Mouse (Mus musculus) intestine, embryonic 15.5 days (tissue): ENCODE measurements around the gene Add3. TPM values are rescaled to one million over a fixed set of nuclear protein-coding genes. Genes with fewer than 3 reads are reported as not detected.

Experiments used
- ATAC-seq: fragments of 200-750 bp; cut with Nextera tagmentation; 2 replicates; pipeline ENCODE4 v1.8.0; 2017; ENCODE audit warnings: moderate TSS enrichment, moderate library complexity
- H3K27ac ChIP-seq: fragments of 300-500 bp; sonication (generic); 2 replicates; pipeline ENCODE4 v1.5.1; 2015; ENCODE audit warnings: mild to moderate bottlenecking, inconsistent platforms
- H3K27me3 ChIP-seq: fragments of 300-500 bp; sonication (generic); replicated peaks from 2 replicates; pipeline ENCODE4 v1.6.1; 2015; ENCODE audit warnings: inconsistent platforms
- H3K36me3 ChIP-seq: fragments of 300-500 bp; sonication (generic); 2 replicates; pipeline ENCODE4 v1.6.1; 2015; ENCODE audit warnings: inconsistent platforms
- H3K4me1 ChIP-seq: fragments of 300-500 bp; sonication (generic); replicated peaks from 2 replicates; pipeline ENCODE4 v1.6.1; 2015; ENCODE audit warnings: inconsistent platforms
- H3K4me2 ChIP-seq: fragments of 300-500 bp; sonication (generic); replicated peaks from 2 replicates; pipeline ENCODE4 v1.6.1; 2015; ENCODE audit warnings: mild to moderate bottlenecking, inconsistent platforms
- H3K4me3 ChIP-seq: fragments of 300-500 bp; sonication (generic); replicated peaks from 2 replicates; pipeline ENCODE4 v1.5.1; 2015; ENCODE audit warnings: inconsistent platforms
- H3K9ac ChIP-seq: fragments of 300-500 bp; sonication (generic); 2 replicates; pipeline ENCODE4 v1.6.1; 2015; ENCODE audit warnings: inconsistent platforms
- H3K9me3 ChIP-seq: fragments of 300-500 bp; sonication (generic); 2 replicates; pipeline ENCODE4 v1.6.1; 2016; ENCODE audit warnings: inconsistent platforms
- WGBS: fragments of 180-500 bp; shearing (Covaris S2); methylation state at CpG from one replicate; pipeline ENCODE4 v1.1.7; 2015; 5-methylcytosine and 5-hydroxymethylcytosine counted together
- polyA plus RNA-seq: library from polyadenylated mRNA; unstranded; fragments of >200 nt; fragmentation: Nextera tagmentation; extraction: Ambion mirVana; gene quantifications from 2 replicates; pipeline ENCODE4 v1.2.1, GENCODE M21; 2015

Gene Add3
- polyA plus RNA-seq, 1 experiment from 2014 or later: 133 TPM

DNA sequence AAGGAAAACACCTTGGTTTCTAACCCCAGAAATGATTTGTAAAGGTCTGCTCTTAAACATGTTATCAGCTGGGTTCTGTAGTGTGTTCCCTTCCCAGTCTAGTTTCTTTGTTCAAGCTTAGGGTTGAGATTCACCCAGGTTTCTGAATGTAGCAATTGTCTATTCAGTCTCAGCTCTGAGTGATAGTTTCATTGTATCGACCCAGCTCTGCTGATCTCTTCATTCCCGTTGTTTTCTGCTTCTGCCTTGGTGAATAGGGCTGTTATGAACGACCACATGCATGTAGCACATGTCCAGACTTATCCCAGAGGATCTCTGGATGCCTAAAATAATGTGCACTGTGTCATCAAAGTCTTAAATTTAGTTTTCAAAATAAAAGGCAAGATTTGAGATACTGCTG lies 19.8 kb upstream of the Add3 start:
- Histone ChIP-seq H3K4me2 (no peak overlapping the region), H3K9ac (no peak overlapping the region), H3K4me3 (no peak overlapping the region), H3K27me3 (no peaks in the 10 kb centered on the region), H3K9me3 (no peaks in the 10 kb centered on the region; the same call in 1 of the 2 replicates), H3K4me1 (no peaks in the 10 kb centered on the region), H3K36me3 (no peaks in the 10 kb centered on the region), H3K27ac (no peak overlapping the region)
- ATAC-seq: no peak
- WGBS: 74% methylated on average over 3 of the region's 3 CpGs

GRCm38 (mm10) chr19:53122641-53123241 lies 17.5 kb upstream of the Add3 start:
- H3K4me1 ChIP-seq: no peaks in the 10 kb centered on the region
- no peak overlapping the region for H3K27ac ChIP-seq
- H3K4me2 ChIP-seq: no peak overlapping the region
- H3K36me3 ChIP-seq: no peaks in the 10 kb centered on the region
- no peak overlapping the region for H3K9ac ChIP-seq
- no peak overlapping the region for H3K4me3 ChIP-seq
- WGBS: 71% methylated on average over 6 of the region's 6 CpGs
- no peaks in the 10 kb centered on the region for H3K9me3 ChIP-seq
- H3K27me3 ChIP-seq: no peaks in the 10 kb centered on the region
- no peak for ATAC-seq

GRCm38 (mm10) chr19:53123301-53123700 lies 16.9 kb upstream of the Add3 start:
- Histone ChIP-seq H3K27ac (no peak overlapping the region), H3K4me3 (no peak overlapping the region), H3K4me1 (peaks cover 2% of the 10 kb centered on the region; the same call in 1 of the 2 replicates), H3K9me3 (no peaks in the 10 kb centered on the region), H3K36me3 (no peaks in the 10 kb centered on the region), H3K9ac (no peak overlapping the region), H3K4me2 (no peak overlapping the region), H3K27me3 (no peaks in the 10 kb centered on the region)
- ATAC-seq: no peak
- 57% methylated on average over 5 of the region's 5 CpGs for WGBS

- 69% methylated on average over 2 of the region's 2 CpGs for WGBS
- no peak overlapping the region for H3K27ac ChIP-seq
- H3K36me3 ChIP-seq: no peaks in the 10 kb centered on the region
- H3K27me3 ChIP-seq: no peaks in the 10 kb centered on the region
- no peaks in the 10 kb centered on the region for H3K9me3 ChIP-seq
- H3K4me3 ChIP-seq: no peak overlapping the region
- no peak for ATAC-seq
- H3K9ac ChIP-seq: no peak overlapping the region
- H3K4me1 ChIP-seq: peaks cover 16% of the 10 kb centered on the region
- H3K4me2 ChIP-seq: no peak overlapping the region
Observed at GRCm38 (mm10) chr19:53125679-53126078, 14.6 kb upstream of the Add3 start.

DNA sequence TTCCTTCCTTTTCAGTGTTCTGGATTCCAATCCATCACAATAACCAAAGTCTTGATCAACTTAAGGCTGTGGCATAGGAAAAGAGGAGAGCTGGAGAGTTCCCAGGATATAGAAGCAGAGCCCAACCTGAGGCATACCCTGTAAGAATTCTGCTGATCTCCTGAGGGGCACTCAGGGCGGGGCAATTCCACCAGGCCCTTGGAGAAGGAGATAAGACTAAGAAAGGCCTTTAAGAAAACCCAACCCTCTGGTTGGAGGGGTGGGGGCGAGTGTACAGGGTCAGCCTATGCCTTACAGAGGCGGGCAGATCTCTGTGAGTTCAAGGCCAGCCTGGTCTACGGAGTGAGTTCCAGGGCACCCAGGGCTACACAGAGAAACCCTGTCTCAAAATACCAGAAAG lies 13.7 kb upstream of the Add3 start:
- Histone ChIP-seq H3K4me2 (no peak overlapping the region), H3K27me3 (no peaks in the 10 kb centered on the region), H3K4me3 (no peak overlapping the region), H3K27ac (no peak overlapping the region), H3K4me1 (peaks cover 16% of the 10 kb centered on the region), H3K9ac (no peak overlapping the region), H3K36me3 (no peaks in the 10 kb centered on the region), H3K9me3 (no peaks in the 10 kb centered on the region)
- WGBS: 65% methylated on average over 4 of the region's 4 CpGs
- ATAC-seq: no peak

DNA sequence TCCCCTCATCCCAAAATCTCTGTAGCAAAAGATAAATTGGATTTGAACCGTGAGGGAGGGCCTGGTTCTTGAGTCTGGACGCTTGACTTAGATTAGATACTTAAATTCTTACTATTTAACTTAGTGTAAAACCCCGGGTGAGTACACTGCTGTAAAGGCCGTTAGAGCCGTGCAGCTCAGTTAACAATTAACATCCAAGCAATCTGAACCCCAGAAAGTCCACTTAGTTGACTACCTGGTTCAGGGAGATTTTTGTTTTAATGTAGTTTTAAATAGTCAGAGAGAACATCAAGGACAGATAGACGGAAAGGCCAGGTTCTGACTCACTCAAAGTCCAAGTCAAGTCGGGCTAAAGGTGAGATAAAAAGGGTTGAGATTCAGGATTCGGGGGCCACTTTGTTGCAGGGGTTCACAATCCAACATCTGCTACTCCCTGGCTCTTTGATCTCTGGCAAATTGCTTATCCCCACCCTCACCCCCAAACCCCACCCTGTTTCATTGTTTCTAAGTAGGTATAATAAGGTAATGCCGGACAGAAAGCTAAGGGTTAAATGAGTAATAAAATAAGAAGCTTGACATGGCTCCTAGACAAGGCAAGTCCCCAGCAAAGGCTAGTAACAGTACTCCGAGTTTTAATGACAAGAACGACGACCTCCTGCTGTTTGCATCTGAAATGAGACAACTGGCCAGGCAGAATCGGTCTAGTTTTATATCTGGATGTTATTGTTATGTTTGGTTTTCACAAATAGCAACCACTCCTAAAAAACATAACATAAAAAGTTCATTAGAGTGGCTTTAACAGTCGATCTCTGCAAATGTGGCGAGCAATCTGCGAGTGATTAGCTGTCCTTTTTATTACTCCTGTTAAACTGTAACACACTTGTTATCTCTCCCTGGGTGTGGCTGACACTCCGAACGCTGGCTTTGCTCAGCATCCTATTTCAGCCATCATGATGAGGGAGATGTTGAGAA lies 12.6 kb upstream of the Add3 start:
- H3K4me3 ChIP-seq: no peak overlapping the region
- H3K27me3 ChIP-seq: no peaks in the 10 kb centered on the region
- no peaks in the 10 kb centered on the region for H3K9me3 ChIP-seq
- peak overlapping the region; percentile 72 for H3K27ac ChIP-seq
- H3K36me3 ChIP-seq: no peaks in the 10 kb centered on the region
- H3K4me1 ChIP-seq: peaks cover 16% of the 10 kb centered on the region
- no peak overlapping the region for H3K9ac ChIP-seq
- ATAC-seq: peak; percentile 79
- H3K4me2 ChIP-seq: peak overlapping the region; percentile 35
- WGBS: 29% methylated on average over 18 of the region's 18 CpGs

DNA sequence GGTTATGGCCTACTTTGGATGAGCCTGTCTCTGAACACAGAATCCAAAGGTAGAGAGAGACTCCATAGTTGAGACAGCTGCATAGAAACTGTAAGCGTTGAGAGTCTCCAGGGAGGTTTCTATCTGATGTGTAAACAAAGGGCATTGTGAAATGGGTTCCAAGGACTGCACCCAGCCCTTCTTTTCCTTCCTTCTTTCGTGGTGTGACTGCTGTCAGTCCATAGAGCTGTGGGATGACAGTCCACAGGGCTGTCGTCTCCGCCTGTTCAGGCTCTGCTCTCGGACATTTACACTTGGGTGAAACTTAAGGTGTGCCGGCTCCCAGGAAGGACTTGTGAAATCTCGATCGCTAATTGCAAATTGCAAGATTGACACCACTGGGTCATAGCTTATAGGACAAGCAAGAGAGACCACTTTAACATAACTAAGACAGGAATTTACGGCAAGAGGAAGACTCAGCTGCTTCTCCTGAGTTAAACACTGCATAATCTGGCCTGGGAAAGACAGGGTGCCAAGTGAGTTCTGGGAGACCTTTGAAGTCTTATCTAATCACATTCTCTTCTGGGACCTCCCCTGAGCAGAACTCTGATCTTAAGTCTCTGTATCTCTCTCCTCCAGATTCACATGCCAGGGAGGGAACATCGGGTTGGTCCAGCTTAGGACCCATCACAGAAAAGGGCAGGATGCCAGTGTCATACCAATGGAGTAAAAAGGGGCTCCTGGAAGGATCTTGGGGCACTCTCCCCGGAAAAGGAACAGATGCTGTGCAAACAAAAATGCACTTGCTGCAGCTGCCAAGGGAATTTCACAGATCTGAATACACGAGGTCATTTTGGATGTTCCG lies 11.5 kb upstream of the Add3 start:
- Histone ChIP-seq H3K9ac (no peak overlapping the region), H3K27me3 (no peaks in the 10 kb centered on the region), H3K27ac (peak overlapping the region; percentile 72), H3K36me3 (no peaks in the 10 kb centered on the region), H3K4me3 (no peak overlapping the region), H3K4me1 (peaks cover 16% of the 10 kb centered on the region), H3K4me2 (peak overlapping the region; percentile 34), H3K9me3 (no peaks in the 10 kb centered on the region)
- 23% methylated on average over 13 of the region's 13 CpGs for WGBS
- ATAC-seq: peak; percentile 59

DNA sequence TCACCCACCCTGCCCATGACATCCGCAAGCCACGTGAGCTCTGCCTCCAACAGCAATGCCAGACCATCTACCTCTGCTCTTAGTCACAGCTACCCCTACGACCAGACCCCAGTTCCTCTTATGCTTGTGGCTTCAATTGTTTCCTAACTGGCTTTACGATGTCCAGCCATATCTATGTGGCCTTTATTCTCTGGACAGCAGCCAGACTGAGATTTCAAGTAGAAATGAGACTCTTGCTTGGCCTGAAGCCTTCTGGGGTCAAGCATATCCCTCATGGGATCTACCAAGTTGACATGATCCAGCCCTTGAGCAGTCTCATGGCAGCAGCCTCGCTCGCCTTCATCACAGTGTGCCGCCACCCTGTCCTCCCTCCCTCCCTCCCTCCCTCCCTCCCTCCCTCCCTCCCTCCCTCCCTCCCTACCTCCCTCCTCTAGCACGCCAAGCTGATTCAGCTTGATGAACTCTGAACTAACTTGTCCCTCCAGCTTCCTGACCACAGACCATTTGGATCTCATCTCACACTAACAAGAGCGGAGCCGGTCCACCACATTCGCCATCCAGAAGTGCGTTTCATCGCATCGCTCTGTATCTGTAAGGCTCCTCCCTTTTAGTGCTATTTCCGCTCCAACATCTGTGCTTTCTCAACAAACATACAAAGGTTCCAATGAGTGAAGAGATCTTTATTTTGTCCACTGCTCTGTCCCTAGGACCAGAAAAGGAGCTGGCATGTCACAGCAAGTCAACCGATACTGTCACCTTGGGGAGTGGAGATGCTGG lies 9.7 kb upstream of the Add3 start:
- Histone ChIP-seq H3K4me2 (no peak overlapping the region), H3K36me3 (no peaks in the 10 kb centered on the region), H3K9ac (no peak overlapping the region), H3K4me3 (no peak overlapping the region), H3K4me1 (peaks cover 16% of the 10 kb centered on the region), H3K27me3 (no peaks in the 10 kb centered on the region), H3K27ac (0 out of 2 replicates have a peak overlapping the region, but pooled peaks have one; percentile 2), H3K9me3 (no peaks in the 10 kb centered on the region)
- 83% methylated on average over 15 of the region's 16 CpGs for WGBS
- ATAC-seq: no peak

GRCm38 (mm10) chr19:53132471-53132870 lies 7.8 kb upstream of the Add3 start:
- Histone ChIP-seq H3K4me2 (no peak overlapping the region), H3K4me1 (peaks cover 19% of the 10 kb centered on the region), H3K27me3 (no peaks in the 10 kb centered on the region), H3K27ac (no peak overlapping the region), H3K4me3 (no peak overlapping the region), H3K9me3 (no peaks in the 10 kb centered on the region), H3K9ac (no peak overlapping the region), H3K36me3 (no peaks in the 10 kb centered on the region)
- WGBS: 82% methylated on average over 10 of the region's 10 CpGs
- ATAC-seq: no peak

- Histone ChIP-seq H3K27me3 (no peaks in the 10 kb centered on the region), H3K4me2 (no peak overlapping the region), H3K4me1 (peaks cover 5% of the 10 kb centered on the region), H3K4me3 (no peak overlapping the region), H3K9me3 (no peaks in the 10 kb centered on the region), H3K9ac (no peak overlapping the region), H3K27ac (no peak overlapping the region), H3K36me3 (no peaks in the 10 kb centered on the region)
- 69% methylated on average over 13 of the region's 13 CpGs for WGBS
- no peak for ATAC-seq
Observed at GRCm38 (mm10) chr19:53136336-53137090, 3.7 kb upstream of the Add3 start.

DNA sequence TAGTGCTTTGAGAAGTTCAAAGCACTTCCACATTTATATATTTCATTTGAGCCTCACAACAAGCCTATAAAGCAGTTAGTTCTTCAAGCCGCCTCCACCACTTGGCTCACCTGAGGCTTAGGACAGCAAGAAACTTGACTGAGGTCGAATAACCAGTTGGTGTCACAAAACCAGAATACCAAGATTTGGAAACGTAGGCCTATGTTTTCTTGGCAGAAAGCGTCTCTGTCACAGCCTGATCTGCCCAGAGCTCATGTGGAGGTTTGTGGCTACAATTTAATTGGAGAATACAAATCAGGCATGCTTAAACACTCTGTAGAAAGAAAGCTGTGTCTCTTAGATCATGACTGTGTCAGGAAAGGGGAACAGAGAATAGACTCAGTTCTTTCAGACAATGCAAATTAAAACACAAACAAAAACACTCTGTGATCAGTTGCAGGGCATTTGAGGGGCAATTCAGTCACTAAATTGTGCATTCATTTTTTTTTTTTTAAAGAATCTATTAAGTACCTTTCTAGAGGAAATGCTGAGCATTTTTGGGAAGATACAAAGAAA lies 3.0 kb upstream of the Add3 start:
- no peaks in the 10 kb centered on the region for H3K36me3 ChIP-seq
- 74% methylated on average over 4 of the region's 4 CpGs for WGBS
- no peak overlapping the region for H3K27ac ChIP-seq
- no peaks in the 10 kb centered on the region for H3K9me3 ChIP-seq
- peaks cover 5% of the 10 kb centered on the region for H3K4me1 ChIP-seq
- no peak overlapping the region for H3K4me3 ChIP-seq
- H3K9ac ChIP-seq: no peak overlapping the region
- H3K27me3 ChIP-seq: no peaks in the 10 kb centered on the region
- no peak overlapping the region for H3K4me2 ChIP-seq
- ATAC-seq: no peak
